16 mouse cellular contexts compared by ENCODE assay signal in the genomic region with DNA sequence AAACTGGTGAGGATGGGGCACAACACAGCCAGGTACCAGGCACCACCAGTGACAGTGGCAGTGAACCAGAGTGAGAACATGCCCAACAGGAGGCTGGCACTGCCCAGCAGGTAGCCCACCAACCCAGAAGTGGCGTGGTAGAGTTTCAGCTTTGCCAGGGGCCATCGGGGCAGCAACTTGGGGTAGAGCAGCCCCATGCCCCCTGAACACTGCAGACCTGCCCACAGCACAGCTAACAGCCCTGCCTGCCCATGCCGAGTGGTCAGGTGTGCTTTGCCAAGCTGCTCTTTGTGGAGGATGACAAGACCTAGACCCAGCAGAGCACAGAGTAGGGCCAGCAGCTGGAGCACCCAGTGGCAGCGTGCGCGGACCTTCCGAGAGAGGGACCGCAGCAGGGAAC.
"Had no signal": no experiment of that assay in that cellular context is flagged by ENCODE, and none has a peak within 500 bp of the region (broad histone marks: within the 10 kb centered on the region; RNA-seq: fewer than 3 reads in every experiment).

No protein-coding gene starts in this region.

- H3K9me3 ChIP-seq: limb, embryonic 10.5 days; liver, embryonic 15.5 days; midbrain, embryonic 12.5 days; neural tube, embryonic 12.5 days had no signal

- H3K9ac ChIP-seq: liver, embryonic 15.5 days; midbrain, embryonic 12.5 days; neural tube, embryonic 12.5 days had no signal

- H3K4me2 ChIP-seq: liver, embryonic 11.5 days; liver, embryonic 15.5 days; midbrain, embryonic 12.5 days had no signal

- H3K27ac ChIP-seq: left cerebral cortex, adult 2 months; limb, embryonic 10.5 days; liver, embryonic 15.5 days; midbrain, embryonic 12.5 days; neural tube, embryonic 12.5 days had no signal

- H3K4me3 ChIP-seq: left cerebral cortex, adult 2 months; liver, embryonic 15.5 days; midbrain, embryonic 12.5 days; neural tube, embryonic 12.5 days had no signal

- ATAC-seq: intestine, postnatal 0 days; lung, postnatal 0 days; midbrain, embryonic 16.5 days had no signal

- DNase-seq: kidney, postnatal 25 days; lung, adult 2 months; lung, postnatal 36 days; retina, postnatal 1 day; right cerebral cortex, postnatal 4 days; spleen, adult 18-20 months; thymus, postnatal 4 days had no signal

- H3K27me3 ChIP-seq: liver, embryonic 15.5 days; midbrain, embryonic 12.5 days; neural tube, embryonic 12.5 days had no signal
